Mouse (Mus musculus): ENCODE measurements at regions not wholly inside any gene's neighbourhood (a gene's known extent, or its start where the extent isn't known, plus 50 kb on each side); places are given as distances from the start of the nearest gene placed in this dataset.

DNA sequence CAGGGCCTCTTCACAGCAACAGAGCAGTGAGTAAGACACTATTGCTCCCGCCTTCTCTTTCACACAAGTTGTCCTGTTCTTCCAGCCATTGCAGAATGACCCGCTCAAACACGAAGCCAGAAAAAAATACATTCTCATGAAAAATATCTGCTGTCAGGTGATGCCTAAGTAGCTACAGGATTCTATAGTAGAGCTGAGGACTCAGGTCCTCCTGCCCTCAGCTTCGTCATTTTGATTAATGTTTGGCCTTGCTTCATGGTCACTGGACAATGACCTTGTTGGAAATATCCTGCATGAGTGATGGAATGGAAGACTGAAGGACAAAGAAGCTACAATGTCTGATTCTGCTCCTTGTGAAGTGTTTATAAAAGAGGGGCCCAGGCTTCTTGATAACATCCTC lies 52.4 kb upstream of the Klf12 start:
- no peak for ATAC-seq (ENCODE audit: extremely low read depth, insufficient number of reproducible peaks, low FRiP score, poor library complexity, severe bottlenecking)
- H3K36me3 ChIP-seq (replicated peaks) = no peaks in the 10 kb centered on the region
- no peaks in the 10 kb centered on the region for H3K27me3 ChIP-seq (ENCODE audit: insufficient read depth, low read length)
- H3K9me3 ChIP-seq (replicated peaks) = peaks cover 23% of the 10 kb centered on the region
- no peak overlapping the region for H3K4me3 ChIP-seq (ENCODE audit: low read depth, low read length)
- TF ChIP-seq GATA2 (IDR thresholded peaks at IDR 0.05; ENCODE audit: borderline replicate concordance, low read depth, low read length) (no peak), CTCF (IDR thresholded peaks at IDR 0.05; ENCODE audit: low read depth, low read length) (no peak), GATA1 (IDR thresholded peaks at IDR 0.05; ENCODE audit: borderline replicate concordance, low read length) (no peak), TAL1 (conservative IDR thresholded peaks at IDR 0.05; ENCODE audit: low read depth, low read length) (no peak), POLR2AphosphoS5 (IDR thresholded peaks at IDR 0.05; ENCODE audit: insufficient replicate concordance, low read depth, low read length) (no peak)
- H3K4me1 ChIP-seq (ENCODE audit: insufficient read depth, low read depth, low read length) = peaks cover 7% of the 10 kb centered on the region
- no peak for DNase-seq (ENCODE audit: low spot score)
